Mouse (Mus musculus) midbrain, embryonic 13.5 days (tissue): ENCODE data around the gene Ldlrap1. TPM values are rescaled to one million over a fixed set of nuclear protein-coding genes. Genes with fewer than 3 reads are reported as not detected.

Source experiments
- ATAC-seq: fragments of 200-750 bp; cut with Nextera tagmentation; 2 replicates; pipeline ENCODE4 v1.8.0; 2017; ENCODE audit warnings: mild to moderate bottlenecking, moderate TSS enrichment, moderate library complexity
- H3K27ac ChIP-seq: fragments of 300-500 bp; sonication (generic); 2 replicates; pipeline ENCODE4 v1.5.1; 2015; ENCODE audit warnings: inconsistent platforms, mild to moderate bottlenecking, moderate library complexity
- H3K27me3 ChIP-seq: fragments of 300-500 bp; sonication (generic); 2 replicates; pipeline ENCODE4 v1.6.1; 2015; ENCODE audit warnings: mild to moderate bottlenecking, inconsistent platforms
- H3K36me3 ChIP-seq: fragments of 300-500 bp; sonication (generic); 2 replicates; pipeline ENCODE4 v1.6.1; 2015; ENCODE audit warnings: mild to moderate bottlenecking, inconsistent platforms
- H3K4me1 ChIP-seq: fragments of 300-500 bp; sonication (generic); replicated peaks from 2 replicates; pipeline ENCODE4 v1.6.1; 2015; ENCODE audit warnings: inconsistent platforms
- H3K4me2 ChIP-seq: fragments of 300-500 bp; sonication (generic); replicated peaks from 2 replicates; pipeline ENCODE4 v1.6.1; 2015; ENCODE audit warnings: moderate library complexity, mild to moderate bottlenecking, inconsistent platforms
- H3K4me3 ChIP-seq: fragments of 300-500 bp; sonication (generic); replicated peaks from 2 replicates; pipeline ENCODE4 v1.5.1; 2015; ENCODE audit warnings: mild to moderate bottlenecking, inconsistent platforms
- H3K9ac ChIP-seq: fragments of 300-500 bp; sonication (generic); replicated peaks from 2 replicates; pipeline ENCODE4 v1.6.1; 2015; ENCODE audit warnings: mild to moderate bottlenecking, inconsistent platforms
- H3K9me3 ChIP-seq: fragments of 300-500 bp; sonication (generic); 2 replicates; pipeline ENCODE4 v1.6.1; 2016; ENCODE audit warnings: mild to moderate bottlenecking, inconsistent platforms
- WGBS: fragments of 180-500 bp; shearing (Covaris S2); methylation state at CpG from one replicate; pipeline ENCODE4 v1.1.7; 2015; 5-methylcytosine and 5-hydroxymethylcytosine counted together
- polyA plus RNA-seq: library from polyadenylated mRNA; unstranded; fragments of >200 nt; fragmentation: Nextera tagmentation; extraction: Ambion mirVana; gene quantifications from 2 replicates; pipeline ENCODE4 v1.2.1, GENCODE M21; 2015

Ldlrap1 gene
- polyA plus RNA-seq, 1 experiment from 2014 or later = 3.4 TPM

GRCm38 (mm10) chr4:134725735-134726345 is 42.0 kb downstream of the Ldlrap1 start:
- Histone ChIP-seq H3K9me3 (no peaks in the 10 kb centered on the region), H3K4me3 (no peak overlapping the region), H3K4me2 (no peak overlapping the region), H3K36me3 (no peaks in the 10 kb centered on the region), H3K27ac (no peak overlapping the region), H3K27me3 (peaks cover 3% of the 10 kb centered on the region; the same call in 1 of the 2 replicates), H3K9ac (no peak overlapping the region), H3K4me1 (peaks cover 13% of the 10 kb centered on the region)
- no peak for ATAC-seq
- WGBS = 67% methylated on average over 13 of the region's 13 CpGs

- WGBS = 63% methylated on average over 4 of the region's 4 CpGs
- no peak for ATAC-seq
Measured at GRCm38 (mm10) chr4:134724974-134725373, 42.9 kb downstream of the Ldlrap1 start.

GRCm38 (mm10) chr4:134723251-134723650 is 44.6 kb downstream of the Ldlrap1 start:
- ATAC-seq = no peak
- Histone ChIP-seq H3K9me3 (no peaks in the 10 kb centered on the region), H3K4me3 (no peak overlapping the region), H3K27me3 (no peaks in the 10 kb centered on the region), H3K9ac (no peak overlapping the region), H3K4me1 (no peaks in the 10 kb centered on the region), H3K36me3 (no peaks in the 10 kb centered on the region), H3K4me2 (no peak overlapping the region), H3K27ac (no peak overlapping the region)
- WGBS = 71% methylated on average over 3 of the region's 3 CpGs

More at GRCm38 (mm10) chr4:134724974-134725373, 42.9 kb downstream of the Ldlrap1 start:
- Histone ChIP-seq H3K27me3 (no peaks in the 10 kb centered on the region), H3K4me3 (no peak overlapping the region), H3K9me3 (no peaks in the 10 kb centered on the region), H3K4me2 (no peak overlapping the region), H3K4me1 (peaks cover 5% of the 10 kb centered on the region), H3K9ac (no peak overlapping the region), H3K27ac (no peak overlapping the region), H3K36me3 (no peaks in the 10 kb centered on the region)

GRCm38 (mm10) chr4:134721076-134721475 is 46.7 kb downstream of the Ldlrap1 start:
- no peak overlapping the region for H3K4me2 ChIP-seq
- H3K27me3 ChIP-seq = no peaks in the 10 kb centered on the region
- no peak overlapping the region for H3K9ac ChIP-seq
- no peaks in the 10 kb centered on the region for H3K9me3 ChIP-seq
- WGBS = 94% methylated on average over 6 of the region's 6 CpGs
- H3K4me3 ChIP-seq = no peak overlapping the region
- H3K4me1 ChIP-seq = no peaks in the 10 kb centered on the region
- H3K36me3 ChIP-seq = no peaks in the 10 kb centered on the region
- H3K27ac ChIP-seq = no peak overlapping the region
- no peak for ATAC-seq

GRCm38 (mm10) chr4:134720371-134720770 is 47.5 kb downstream of the Ldlrap1 start:
- Histone ChIP-seq H3K4me2 (no peak overlapping the region), H3K4me3 (no peak overlapping the region), H3K27me3 (no peaks in the 10 kb centered on the region), H3K36me3 (no peaks in the 10 kb centered on the region), H3K9me3 (no peaks in the 10 kb centered on the region), H3K9ac (no peak overlapping the region), H3K27ac (no peak overlapping the region), H3K4me1 (no peaks in the 10 kb centered on the region)
- 68% methylated on average over 3 of the region's 3 CpGs for WGBS
- no peak for ATAC-seq

- no peak overlapping the region for H3K27ac ChIP-seq
- ATAC-seq = no peak
- H3K9ac ChIP-seq = no peak overlapping the region
- no peaks in the 10 kb centered on the region for H3K4me1 ChIP-seq
- no peaks in the 10 kb centered on the region for H3K27me3 ChIP-seq
- 81% methylated on average over 8 of the region's 8 CpGs for WGBS
- H3K4me2 ChIP-seq = no peak overlapping the region
- no peaks in the 10 kb centered on the region for H3K9me3 ChIP-seq
- H3K4me3 ChIP-seq = no peak overlapping the region
- H3K36me3 ChIP-seq = no peaks in the 10 kb centered on the region
Measured at GRCm38 (mm10) chr4:134719489-134719888, 48.3 kb downstream of the Ldlrap1 start.

GRCm38 (mm10) chr4:134713937-134714336 is 53.9 kb downstream of the Ldlrap1 start:
- Histone ChIP-seq H3K9me3 (no peaks in the 10 kb centered on the region), H3K27me3 (no peaks in the 10 kb centered on the region), H3K27ac (no peak overlapping the region), H3K4me2 (0 out of 2 replicates have a peak overlapping the region, but pooled peaks have one; percentile 16), H3K9ac (no peak overlapping the region), H3K36me3 (no peaks in the 10 kb centered on the region), H3K4me1 (peaks cover 7% of the 10 kb centered on the region), H3K4me3 (no peak overlapping the region)
- peak; percentile 86 for ATAC-seq
- WGBS = 5% methylated on average over 8 of the region's 8 CpGs

- Histone ChIP-seq H3K4me2 (peak overlapping the region; percentile 98), H3K9ac (peak overlapping the region; percentile 75; the same call in 1 of the 2 replicates), H3K36me3 (no peaks in the 10 kb centered on the region), H3K4me1 (peaks cover 46% of the 10 kb centered on the region), H3K9me3 (no peaks in the 10 kb centered on the region), H3K27me3 (peaks cover 25% of the 10 kb centered on the region), H3K4me3 (peak overlapping the region; percentile 67; the same call in 1 of the 2 replicates), H3K27ac (no peak overlapping the region)
- 63% methylated on average over 5 of the region's 5 CpGs for WGBS
- ATAC-seq = no peak
Measured at GRCm38 (mm10) chr4:134705311-134705710, 62.5 kb downstream of the Ldlrap1 start.

- peaks cover 25% of the 10 kb centered on the region for H3K27me3 ChIP-seq
- H3K9me3 ChIP-seq = no peaks in the 10 kb centered on the region
- peak; percentile 78; the same call in 1 of the 2 replicates for ATAC-seq
- H3K4me2 ChIP-seq = peak overlapping the region; percentile 98
- peak overlapping the region; percentile 85 for H3K27ac ChIP-seq
- H3K4me3 ChIP-seq = peak overlapping the region; percentile 67
- H3K9ac ChIP-seq = peak overlapping the region; percentile 75
- WGBS = 1% methylated on average over 21 of the region's 21 CpGs
- H3K36me3 ChIP-seq = no peaks in the 10 kb centered on the region
- H3K4me1 ChIP-seq = peaks cover 43% of the 10 kb centered on the region
Measured at GRCm38 (mm10) chr4:134704590-134704989, 63.2 kb downstream of the Ldlrap1 start.

GRCm38 (mm10) chr4:134703835-134704546 is 63.8 kb downstream of the Ldlrap1 start, which contains the start of gene Man1c1:
Man1c1 (minus strand) TSS chr4:134704290.
- H3K4me3 ChIP-seq = peak within 1 kb of the TSS; percentile 67
- H3K27ac ChIP-seq = peak within 1 kb of the TSS; percentile 85
- H3K4me2 ChIP-seq = peak within 1 kb of the TSS; percentile 98
- H3K4me1 ChIP-seq = peaks cover 43% of the 10 kb centered on the region
- H3K9me3 ChIP-seq = no peaks in the 10 kb centered on the region
- under 1% methylated on average over 79 of the region's 81 CpGs for WGBS
- peak within 1 kb of the TSS; percentile 75 for H3K9ac ChIP-seq
- H3K27me3 ChIP-seq = peaks cover 25% of the 10 kb centered on the region
- H3K36me3 ChIP-seq = no peaks in the 10 kb centered on the region
- ATAC-seq = peak; percentile 95

- peak; percentile 12 for ATAC-seq
- peak overlapping the region; percentile 67 for H3K4me3 ChIP-seq
- H3K9me3 ChIP-seq = no peaks in the 10 kb centered on the region
- H3K27ac ChIP-seq = no peak overlapping the region
- no peaks in the 10 kb centered on the region for H3K36me3 ChIP-seq
- peaks cover 43% of the 10 kb centered on the region for H3K4me1 ChIP-seq
- peak overlapping the region; percentile 58 for H3K9ac ChIP-seq
- 1% methylated on average over 83 of the region's 90 CpGs for WGBS
- peaks cover 25% of the 10 kb centered on the region for H3K27me3 ChIP-seq
- peak overlapping the region; percentile 98 for H3K4me2 ChIP-seq
Measured at GRCm38 (mm10) chr4:134702981-134703834, 64.6 kb downstream of the Ldlrap1 start.
